Mouse (Mus musculus) CH12.LX (cell line): ENCODE measurements around the gene Ndufv3. TPM values are rescaled to one million over a fixed set of nuclear protein-coding genes. Genes with fewer than 3 reads are reported as not detected.

Experiments used
- DNase-seq: peaks from one replicate; pipeline ENCODE4 v3.0.0-alpha.2; 2013; ENCODE audit errors: extremely low read depth
- H3K27ac ChIP-seq: 2 replicates; pipeline ENCODE4 v1.5.1; 2012; ENCODE audit warnings: low read depth, mild to moderate bottlenecking, control low read depth, moderate library complexity; ENCODE audit not compliant: insufficient read depth
- H3K27me3 ChIP-seq: replicated peaks from 2 replicates; pipeline ENCODE3; 2012; ENCODE audit warnings: inconsistent platforms
- H3K36me3 ChIP-seq, 2 experiments: replicated peaks in 1 of 2; 2 replicates each; pipeline versions ENCODE3 to v1.6.1; 2012; ENCODE audit warnings: inconsistent platforms in 1 of 2, low read length in 1 of 2, mild to moderate bottlenecking in 1 of 2, mixed read lengths in 1 of 2, moderate library complexity in 1 of 2; ENCODE audit not compliant: control insufficient read depth in 1 of 2, insufficient read depth in 1 of 2
- H3K4me1 ChIP-seq, 2 experiments: 2 replicates each; pipeline ENCODE4 v1.6.1; 2012; ENCODE audit warnings: inconsistent platforms in 1 of 2, moderate library complexity in 1 of 2; ENCODE audit not compliant: insufficient read depth in 2 of 2, control insufficient read depth in 1 of 2
- H3K4me2 ChIP-seq: 2 replicates; pipeline ENCODE4 v1.6.1; 2012; ENCODE audit warnings: low read depth, mild to moderate bottlenecking, control low read depth; ENCODE audit not compliant: poor library complexity, insufficient read depth, severe bottlenecking
- H3K4me3 ChIP-seq, 3 experiments: fragments of 150-350 bp in 1 of 3; sonication (generic) in 1 of 3; replicated peaks in 1 of 3; 2 replicates each; pipeline versions ENCODE3 to v1.5.1; 2011 to 2012; ENCODE audit warnings: low read depth in 2 of 3, low read length in 2 of 3, mild to moderate bottlenecking in 2 of 3, moderate library complexity in 2 of 3, control low read depth in 1 of 3, improper control_type of control experiment in 1 of 3, inconsistent platforms in 1 of 3, mixed read lengths in 1 of 3; ENCODE audit not compliant: poor library complexity in 1 of 3
- H3K79me2 ChIP-seq: replicated peaks from 2 replicates; pipeline ENCODE4 v1.6.1; 2012; ENCODE audit warnings: mild to moderate bottlenecking, moderate library complexity; ENCODE audit not compliant: control insufficient read depth, poor library complexity, insufficient read depth, severe bottlenecking; ENCODE audit errors: extremely low read depth
- H3K9ac ChIP-seq: 2 replicates; pipeline ENCODE4 v1.6.1; 2012; ENCODE audit warnings: low read depth, mild to moderate bottlenecking, control low read depth, moderate library complexity; ENCODE audit not compliant: insufficient read depth
- H3K9me3 ChIP-seq: replicated peaks from 2 replicates; pipeline ENCODE3; 2012; ENCODE audit warnings: low read length, inconsistent platforms, mixed read lengths
- BHLHE40 ChIP-seq: IDR thresholded peaks from 2 replicates; pipeline ENCODE4 v1.6.1; 2011; ENCODE audit warnings: mild to moderate bottlenecking, low read depth, low read length, improper control_type of control experiment
- CHD1 ChIP-seq: IDR thresholded peaks from 2 replicates; pipeline ENCODE4 v1.6.1; 2012; ENCODE audit warnings: low read depth, low read length, improper control_type of control experiment, inconsistent platforms
- E2F4 ChIP-seq: IDR thresholded peaks from 2 replicates; pipeline ENCODE4 v1.6.1; 2011; ENCODE audit warnings: low read depth, low read length, improper control_type of control experiment; ENCODE audit not compliant: insufficient replicate concordance
- EP300 ChIP-seq: IDR thresholded peaks from 2 replicates; pipeline ENCODE4 v1.6.1; 2011; ENCODE audit warnings: low read length, improper control_type of control experiment
- IRF4 ChIP-seq: IDR thresholded peaks from 2 replicates; pipeline ENCODE4 v1.6.1; 2014; ENCODE audit warnings: low read depth, mild to moderate bottlenecking, inconsistent platforms, low read length, improper control_type of control experiment
- JUN ChIP-seq: IDR thresholded peaks from 2 replicates; pipeline ENCODE4 v1.6.1; 2011; ENCODE audit warnings: low read depth, mild to moderate bottlenecking, low read length, improper control_type of control experiment, moderate library complexity; ENCODE audit not compliant: insufficient read depth
- KAT2A ChIP-seq: IDR thresholded peaks from 2 replicates; pipeline ENCODE4 v1.6.1; 2012; ENCODE audit warnings: low read length, improper control_type of control experiment, inconsistent platforms; ENCODE audit not compliant: insufficient replicate concordance
- MAFK ChIP-seq: IDR thresholded peaks from 2 replicates; pipeline ENCODE4 v1.6.1; 2011; ENCODE audit warnings: low read length, improper control_type of control experiment; ENCODE audit not compliant: insufficient replicate concordance
- MAZ ChIP-seq: IDR thresholded peaks from 2 replicates; pipeline ENCODE4 v1.6.1; 2012; ENCODE audit warnings: low read depth, mild to moderate bottlenecking, inconsistent platforms, low read length, improper control_type of control experiment, moderate library complexity
- MEF2A ChIP-seq: IDR thresholded peaks from 2 replicates; pipeline ENCODE4 v1.6.1; 2014; ENCODE audit warnings: low read depth, mild to moderate bottlenecking, inconsistent platforms, low read length, improper control_type of control experiment, borderline replicate concordance
- MXI1 ChIP-seq: IDR thresholded peaks from 2 replicates; pipeline ENCODE4 v1.6.1; 2011; ENCODE audit warnings: mild to moderate bottlenecking, low read depth, low read length, improper control_type of control experiment
- MYC ChIP-seq: IDR thresholded peaks from 2 replicates; pipeline ENCODE4 v1.6.1; 2011; ENCODE audit warnings: low read depth, mild to moderate bottlenecking, improper control_type of control experiment, low read length
- NELFE ChIP-seq: IDR thresholded peaks from 2 replicates; pipeline ENCODE4 v1.6.1; 2011; ENCODE audit warnings: low read depth, low read length, improper control_type of control experiment
- PAX5 ChIP-seq: IDR thresholded peaks from 2 replicates; pipeline ENCODE4 v1.6.1; 2012; ENCODE audit warnings: low read length, inconsistent platforms, mixed read lengths
- POLR2AphosphoS2 ChIP-seq: IDR thresholded peaks from 2 replicates; pipeline ENCODE4 v1.6.1; 2011; ENCODE audit warnings: low read depth, low read length, improper control_type of control experiment
- RAD21 ChIP-seq: IDR thresholded peaks from 2 replicates; pipeline ENCODE4 v1.6.1; 2011; ENCODE audit warnings: low read depth, mild to moderate bottlenecking, low read length, improper control_type of control experiment, moderate library complexity
- RCOR1 ChIP-seq: conservative IDR thresholded peaks from 2 replicates; pipeline ENCODE4 v1.6.1; 2012; ENCODE audit warnings: low read depth, mild to moderate bottlenecking, inconsistent platforms, low read length, improper control_type of control experiment
- SMC3 ChIP-seq: IDR thresholded peaks from 2 replicates; pipeline ENCODE4 v1.6.1; 2011; ENCODE audit warnings: low read depth, low read length, improper control_type of control experiment
- TBP ChIP-seq: conservative IDR thresholded peaks from 2 replicates; pipeline ENCODE4 v1.6.1; 2011; ENCODE audit warnings: low read depth, low read length, improper control_type of control experiment
- TCF12 ChIP-seq: IDR thresholded peaks from 2 replicates; pipeline ENCODE4 v1.6.1; 2014; ENCODE audit warnings: low read depth, mild to moderate bottlenecking, inconsistent platforms, low read length, improper control_type of control experiment
- USF1 ChIP-seq: IDR thresholded peaks from 2 replicates; pipeline ENCODE4 v1.6.1; 2014; ENCODE audit warnings: low read depth, mild to moderate bottlenecking, inconsistent platforms, low read length, improper control_type of control experiment
- USF2 ChIP-seq: conservative IDR thresholded peaks from 2 replicates; pipeline ENCODE4 v1.6.1; 2011; ENCODE audit warnings: low read depth, low read length, improper control_type of control experiment
- ZKSCAN1 ChIP-seq: IDR thresholded peaks from 2 replicates; pipeline ENCODE4 v1.6.1; 2012; ENCODE audit warnings: low read depth, inconsistent platforms, low read length, improper control_type of control experiment, borderline replicate concordance
- dilution Hi-C: fragments of 300-500 bp; cut with MboI; formaldehyde crosslinking; loops from 2 replicates; pipeline ENCODE4 v1.14.3; 2020; ENCODE audit warnings: low sequenced_read_pairs; ENCODE audit not compliant: extremely low pct_unique_long_range_greater_than_20kb, extremely low pct_ligation_motif_present
- in situ Hi-C: fragments of 300-500 bp; cut with MboI; formaldehyde crosslinking; loops from 3 replicates; pipeline ENCODE4 v1.14.3; 2019; ENCODE audit warnings: low sequenced_read_pairs, low pct_ligation_motif_present, low pct_unique_long_range_greater_than_20kb, mixed read lengths
- polyA plus RNA-seq: library from polyadenylated mRNA; unstranded; fragments of >175 nt; gene quantifications from 2 replicates; pipeline ENCODE4 v1.2.1, GENCODE M21; 2012; ENCODE audit warnings: low read depth; ENCODE audit not compliant: insufficient read length
- total RNA-seq, 2 experiments: library from RNA; depleted of rRNA; stranded (reverse); fragments of 300-350 nt in 1 of 2; fragments of >200 nt in 1 of 2; gene quantifications; 2 replicates each; pipeline ENCODE4 v1.2.3; 2012 to 2014

Ndufv3 gene
- total and polyA plus RNA-seq, 3 experiments = 292 to 409 (median 298) TPM

DNA sequence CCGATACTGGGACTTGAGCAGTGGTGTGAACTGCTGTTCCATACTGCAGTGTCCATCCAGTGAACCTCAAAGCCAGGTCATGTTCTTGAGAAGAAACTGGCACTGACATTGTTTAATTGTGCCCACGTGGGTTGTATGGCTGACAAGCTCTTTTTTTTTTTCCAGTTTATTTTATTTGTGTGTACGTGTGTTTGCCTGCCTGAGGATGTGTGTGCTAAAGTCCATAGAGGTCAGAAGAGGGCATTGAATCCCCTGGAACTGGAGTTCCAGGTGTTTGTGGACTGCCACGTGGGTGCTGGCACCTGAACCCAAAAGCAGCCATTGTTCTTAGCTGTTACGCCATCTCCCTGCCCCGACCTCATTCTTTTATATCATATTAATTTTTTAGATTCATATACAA is 45.5 kb upstream of the Ndufv3 start:
- in situ Hi-C loops = no loop called here

DNA sequence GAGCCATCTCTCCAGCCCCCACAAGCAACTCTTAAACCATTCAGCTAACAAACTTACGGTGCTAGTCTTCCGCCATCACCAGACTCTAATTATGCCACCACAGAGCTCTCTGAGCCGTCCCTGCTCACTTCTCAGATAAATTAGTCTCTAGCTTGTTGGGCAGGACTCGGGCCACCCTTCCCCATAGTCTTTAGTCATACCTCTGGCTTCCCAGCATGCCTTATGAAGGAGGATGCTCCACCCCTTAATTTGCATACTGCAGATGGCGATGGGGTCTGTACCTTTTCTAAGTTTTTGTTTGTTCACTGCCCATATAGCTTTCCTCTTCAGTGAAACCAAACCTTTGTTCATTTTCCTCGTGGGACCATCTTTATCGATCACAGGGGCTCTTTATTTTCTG is 41.3 kb upstream of the Ndufv3 start:
- H3K27ac ChIP-seq = no peak overlapping the region
- H3K27me3 ChIP-seq = peaks cover 33% of the 10 kb centered on the region
- dilution Hi-C loops = no loop called here
- no peak for TF ChIP-seq SMC3
- TF ChIP-seq RAD21 = no peak
- TF ChIP-seq MAFK = no peak
- no peak for TF ChIP-seq JUN
- TF ChIP-seq IRF4 = no peak
- TF ChIP-seq TBP = peak; percentile 46; the same call in 1 of the 2 replicates
- TF ChIP-seq CHD1 = no peak
- TF ChIP-seq RCOR1 = no peak
- H3K4me3 ChIP-seq = no peak overlapping the region
- no peak overlapping the region for H3K9ac ChIP-seq
- no peaks in the 10 kb centered on the region for H3K79me2 ChIP-seq
- in situ Hi-C loops = loop anchor here (25.0 kb wide), 1 partner anchor 466 kb away; no protein-coding TSS in a partner anchor
- peaks cover 0 to 7% of the 10 kb centered on the region in 2 experiments; a peak in 3 of 4 replicates for H3K4me1 ChIP-seq
- DNase-seq = peak; percentile 46
- H3K9me3 ChIP-seq = no peaks in the 10 kb centered on the region
- peak overlapping the region; percentile 4; the same call in 1 of the 2 replicates for H3K4me2 ChIP-seq
- H3K36me3 ChIP-seq = no peaks in the 10 kb centered on the region

More for the DNA sequence above, 45.5 kb upstream of the Ndufv3 start:
- no peaks in the 10 kb centered on the region for H3K36me3 ChIP-seq
- no peak overlapping the region for H3K27ac ChIP-seq
- no peak overlapping the region for H3K9ac ChIP-seq
- H3K9me3 ChIP-seq = no peaks in the 10 kb centered on the region
- DNase-seq = no peak
- peaks cover 0 to 7% of the 10 kb centered on the region in 2 experiments; a peak in 3 of 4 replicates for H3K4me1 ChIP-seq
- H3K4me2 ChIP-seq = no peak overlapping the region
- H3K79me2 ChIP-seq = no peaks in the 10 kb centered on the region
- H3K4me3 ChIP-seq = no peak overlapping the region
- dilution Hi-C loops = no loop called here
- peaks cover 61% of the 10 kb centered on the region for H3K27me3 ChIP-seq
- TF ChIP-seq PAX5 (no peak), SMC3 (no peak), MEF2A (no peak), BHLHE40 (no peak), MAZ (no peak), USF1 (no peak), MXI1 (no peak), EP300 (no peak), POLR2AphosphoS2 (no peak), TBP (no peak), CHD1 (no peak), TCF12 (no peak), ZKSCAN1 (no peak), MYC (no peak), KAT2A (no peak), NELFE (no peak), E2F4 (no peak), IRF4 (no peak), USF2 (no peak)
- TF ChIP-seq, all 38 proteins: peak for 0
